Comparison of ENCODE assay signal across 11 mouse cellular contexts in the genomic region with DNA sequence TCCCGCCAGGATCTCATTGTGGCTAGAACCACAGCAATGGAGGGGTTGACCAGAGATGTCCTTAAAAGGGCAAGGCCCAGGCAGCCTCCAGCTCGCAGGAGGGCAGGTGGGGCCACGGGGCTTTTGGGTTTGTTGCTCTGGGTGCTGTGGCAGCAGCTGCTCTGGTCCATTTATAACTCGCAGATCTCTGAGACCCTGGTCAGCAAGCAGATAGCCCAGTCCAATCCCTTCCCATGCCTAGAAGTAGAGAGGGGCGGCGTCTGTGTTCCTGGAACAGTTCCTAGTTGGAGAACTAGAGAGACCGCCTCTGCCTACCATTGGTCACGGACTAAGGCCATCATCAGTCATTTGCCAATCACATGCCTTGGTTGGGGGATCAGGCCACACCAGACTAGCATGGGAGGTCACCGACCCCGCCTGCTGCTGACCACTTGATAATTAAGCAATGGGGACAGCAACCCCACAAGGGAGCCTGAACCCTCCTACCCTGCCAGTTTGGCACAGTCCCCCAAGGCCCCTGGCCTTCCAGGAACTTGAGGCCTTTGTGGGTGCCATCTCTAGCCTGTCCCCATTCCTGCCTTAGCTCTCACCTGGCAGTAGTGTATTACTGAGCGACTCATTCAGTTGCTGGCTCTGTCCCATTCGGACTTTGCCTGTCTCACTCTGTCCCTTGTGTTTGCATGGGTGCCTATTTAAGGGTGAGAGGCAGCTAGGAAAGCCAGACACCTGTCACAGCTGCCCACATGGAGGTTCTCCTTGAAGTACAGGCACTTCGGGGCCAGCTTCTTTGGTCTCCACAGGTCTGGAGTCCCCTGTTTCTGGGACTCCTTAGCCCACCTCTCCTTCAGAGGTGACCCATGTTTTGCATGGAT.
A peak's percentile ranks its signal among the peaks of the same experiment; 100 is the strongest.
DNase-seq lines count a peak whose midpoint lies in the region; ATAC-seq lines count a peak whose summit lies in the region.
"Had no signal": no experiment of that assay in that cellular context is flagged by ENCODE, and none has a peak within 500 bp of the region (broad histone marks: within the 10 kb centered on the region; RNA-seq: fewer than 3 reads in every experiment).

No protein-coding gene starts in this region.

- ATAC-seq in liver, embryonic 15.5 days (ENCODE audit: insufficient read depth), result peak; percentile 87
- ATAC-seq in forebrain, embryonic 16.5 days, result no peak

- H3K4me2 ChIP-seq in liver, embryonic 15.5 days, result no peak overlapping the region
- no peak overlapping the region for H3K4me2 ChIP-seq in forebrain, embryonic 16.5 days (ENCODE audit: low read length)

- H3K27ac ChIP-seq in liver, embryonic 15.5 days (replicated peaks), result peak overlapping the region; percentile 69
- no peak overlapping the region for H3K27ac ChIP-seq in forebrain, embryonic 16.5 days (ENCODE audit: low read length)

- no peak overlapping the region for H3K4me3 ChIP-seq in liver, embryonic 15.5 days (replicated peaks)
- H3K4me3 ChIP-seq in forebrain, embryonic 16.5 days (replicated peaks; ENCODE audit: low read length), result no peak overlapping the region

- H3K36me3 ChIP-seq in liver, embryonic 15.5 days (replicated peaks), result no peaks in the 10 kb centered on the region
- no peaks in the 10 kb centered on the region for H3K36me3 ChIP-seq in forebrain, embryonic 16.5 days (ENCODE audit: control insufficient read depth, insufficient read depth)

- peak; percentile 71 to 72 for DNase-seq in kidney, adult 8-10 months
- no peak for DNase-seq in kidney, postnatal 14 days
- DNase-seq in embryo, embryonic 10.5 days (ENCODE audit: low spot score), result peak; percentile 83
- DNase-seq in heart, postnatal 4 days, result peak; percentile 60
- DNase-seq in right cerebral cortex, postnatal 25 days, result no peak
- no peak for DNase-seq in spleen, postnatal 14 days (ENCODE audit: low spot score in 2 of 2)
- DNase-seq: cerebellum, adult 11 months; left cerebral cortex, postnatal 4 days had no signal

- H3K27me3 ChIP-seq in liver, embryonic 15.5 days, result no peaks in the 10 kb centered on the region
- no peaks in the 10 kb centered on the region for H3K27me3 ChIP-seq in forebrain, embryonic 16.5 days (replicated peaks; ENCODE audit: control insufficient read depth, insufficient read depth, low read length)
- H3K27me3 ChIP-seq: Patski had no signal

- H3K9me3 ChIP-seq in liver, embryonic 15.5 days (replicated peaks), result no peaks in the 10 kb centered on the region
- no peaks in the 10 kb centered on the region for H3K9me3 ChIP-seq in forebrain, embryonic 16.5 days (ENCODE audit: control insufficient read depth, low read length)

- 45% methylated on average over 13 of the region's 13 CpGs for WGBS in liver, embryonic 15.5 days (ENCODE audit: insufficient replicate concordance)
- 62% methylated on average over 13 of the region's 13 CpGs for WGBS in forebrain, embryonic 16.5 days

- peaks cover 14% of the 10 kb centered on the region for H3K4me1 ChIP-seq in liver, embryonic 15.5 days (replicated peaks)
- H3K4me1 ChIP-seq in forebrain, embryonic 16.5 days (replicated peaks; ENCODE audit: control insufficient read depth, insufficient read depth, low read length), result peaks cover 5% of the 10 kb centered on the region; the same call in 1 of the 2 replicates

- no peak overlapping the region for H3K9ac ChIP-seq in liver, embryonic 15.5 days
- no peak overlapping the region for H3K9ac ChIP-seq in forebrain, embryonic 16.5 days (replicated peaks; ENCODE audit: low read depth, low read length)

Comparison
In these comparisons a context has a peak if more than half of its experiments do, and no peak if none do; other contexts are left out.
1. DNase-seq: peak in kidney, adult 8-10 months (2 of 2), embryo, embryonic 10.5 days (single experiment) and heart, postnatal 4 days (single experiment); none in kidney, postnatal 14 days (single experiment), right cerebral cortex, postnatal 25 days (single experiment) and spleen, postnatal 14 days (0 of 2).